Mouse (Mus musculus) MN1 (cell line): ENCODE measurements around the gene Kdm4b.

ENCODE experiments used
- DNase-seq: peaks from one replicate; pipeline ENCODE4 v3.0.0-alpha.2; 2016; ENCODE audit warnings: low spot score

Kdm4b gene

DNA sequence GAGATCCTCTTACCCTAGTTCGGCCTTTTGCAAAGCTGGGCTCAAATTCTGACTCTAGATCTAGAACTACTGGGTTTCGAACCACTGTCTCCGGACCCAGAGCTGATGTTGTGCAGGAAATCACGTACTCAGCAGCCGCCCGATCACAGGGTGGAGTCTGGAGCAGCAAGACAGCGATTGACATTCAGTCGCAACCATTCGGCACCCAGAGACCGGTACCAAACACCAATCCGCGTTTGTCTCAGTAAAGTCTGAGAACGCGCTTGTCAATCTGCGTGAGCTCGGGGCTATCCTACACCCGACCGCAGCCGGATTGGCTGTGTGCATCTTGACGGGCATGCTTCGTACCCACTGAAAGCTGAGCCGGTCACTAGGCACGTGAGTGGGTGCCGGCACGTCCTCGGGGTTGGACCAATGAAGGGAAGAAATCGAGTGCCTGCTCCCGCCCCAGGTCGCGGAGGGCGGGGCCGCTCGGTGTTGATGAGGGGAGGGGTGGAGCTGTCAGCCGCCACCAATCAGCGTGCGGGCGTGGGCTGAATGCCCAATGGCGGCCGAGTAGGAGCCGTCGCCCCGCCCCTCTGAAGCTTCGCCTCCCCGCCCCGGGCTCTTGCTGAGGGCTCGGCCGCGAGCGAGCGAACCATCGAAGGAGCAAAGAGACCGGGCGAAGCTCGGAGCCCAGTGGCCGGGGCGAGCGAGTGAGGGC lies at the start of gene Kdm4b:
Kdm4b (plus strand) TSS at position 613 of the 703 bp plus-strand sequence.
- peak; percentile 100 for DNase-seq

DNA sequence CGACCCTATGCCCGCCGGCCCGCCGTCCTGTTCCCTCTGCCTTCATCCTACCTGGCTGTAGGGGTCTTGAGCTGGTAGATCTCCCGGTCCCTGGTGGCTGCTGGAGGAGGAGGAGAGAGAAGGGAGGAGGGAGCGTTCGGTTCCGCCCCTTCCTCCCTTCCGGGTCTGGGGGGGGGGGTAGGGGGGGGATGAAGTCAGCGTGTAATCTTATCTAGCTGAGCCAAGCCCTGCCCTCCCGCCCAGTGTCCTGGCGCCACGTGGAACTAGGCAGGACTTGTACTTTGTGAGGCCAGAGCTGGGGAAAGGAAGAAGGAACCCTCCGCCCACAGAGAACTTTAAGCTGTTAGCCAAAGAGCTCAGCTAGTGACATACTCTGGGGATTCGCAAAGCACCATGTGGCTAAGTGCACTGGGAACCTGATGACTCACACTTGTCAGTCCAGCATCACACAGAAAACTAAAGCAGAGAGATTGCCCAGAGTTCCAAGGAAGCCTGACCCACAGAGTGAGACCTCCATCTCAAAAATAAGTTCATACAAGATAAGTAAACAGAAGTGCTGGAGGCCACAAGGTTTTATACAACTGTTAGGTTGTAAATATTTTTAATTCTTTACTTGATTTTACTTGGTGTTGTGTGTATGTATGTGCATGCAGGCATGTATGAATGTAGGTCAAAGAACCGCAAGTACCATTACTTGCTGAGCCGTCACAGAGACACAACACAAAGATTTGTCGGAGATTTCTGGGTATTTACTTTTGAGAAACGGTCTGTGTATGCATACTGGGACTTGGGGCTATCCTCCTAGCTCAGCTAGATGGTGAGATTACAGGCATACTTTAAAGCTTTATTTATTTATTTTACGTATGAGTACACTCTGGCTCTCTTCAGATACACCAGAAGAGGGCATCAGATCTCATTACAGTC lies 49.0 kb upstream of the Kdm4b start, which contains the start of gene Ticam1:
Ticam1 (minus strand) TSS at position 144 of the 924 bp plus-strand sequence.
- DNase-seq = peak; percentile 96

DNA sequence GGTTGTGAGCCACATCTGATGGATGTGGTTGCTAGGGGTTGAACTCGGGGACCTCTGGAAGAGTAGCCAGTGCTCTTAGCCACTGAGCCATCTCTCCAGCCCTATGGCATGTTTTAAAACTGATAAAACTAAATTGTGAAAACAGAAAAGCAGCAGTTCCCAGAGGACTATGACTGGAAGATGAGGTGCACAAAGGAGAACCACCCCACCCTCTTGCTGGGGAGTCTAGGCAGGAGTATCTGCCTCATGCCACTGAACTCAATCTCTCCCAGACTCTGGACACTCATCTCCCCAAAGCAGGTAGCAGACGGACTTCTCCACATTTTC lies 48.3 kb upstream of the Kdm4b start:
- no peak for DNase-seq

DNA sequence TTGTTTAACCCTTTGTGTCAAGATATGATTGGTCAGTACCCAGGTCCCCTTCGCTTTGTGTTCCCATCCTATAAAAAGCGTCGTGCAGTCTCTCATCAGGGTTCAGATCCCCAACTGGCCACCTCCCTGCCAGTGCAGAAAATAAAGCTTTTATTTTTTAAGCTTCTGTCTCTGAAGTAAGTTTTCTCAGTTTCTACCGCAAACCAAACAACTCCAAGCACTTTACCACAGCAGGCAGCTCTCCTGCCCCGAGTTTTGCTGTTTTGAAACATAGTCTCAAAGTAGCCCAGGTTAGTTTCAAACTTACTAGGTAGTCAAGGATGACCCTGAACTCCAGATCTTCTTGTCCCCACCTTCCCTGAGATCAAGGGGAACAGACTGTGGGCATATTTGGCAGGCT lies 47.5 kb upstream of the Kdm4b start:
- no peak for DNase-seq

DNA sequence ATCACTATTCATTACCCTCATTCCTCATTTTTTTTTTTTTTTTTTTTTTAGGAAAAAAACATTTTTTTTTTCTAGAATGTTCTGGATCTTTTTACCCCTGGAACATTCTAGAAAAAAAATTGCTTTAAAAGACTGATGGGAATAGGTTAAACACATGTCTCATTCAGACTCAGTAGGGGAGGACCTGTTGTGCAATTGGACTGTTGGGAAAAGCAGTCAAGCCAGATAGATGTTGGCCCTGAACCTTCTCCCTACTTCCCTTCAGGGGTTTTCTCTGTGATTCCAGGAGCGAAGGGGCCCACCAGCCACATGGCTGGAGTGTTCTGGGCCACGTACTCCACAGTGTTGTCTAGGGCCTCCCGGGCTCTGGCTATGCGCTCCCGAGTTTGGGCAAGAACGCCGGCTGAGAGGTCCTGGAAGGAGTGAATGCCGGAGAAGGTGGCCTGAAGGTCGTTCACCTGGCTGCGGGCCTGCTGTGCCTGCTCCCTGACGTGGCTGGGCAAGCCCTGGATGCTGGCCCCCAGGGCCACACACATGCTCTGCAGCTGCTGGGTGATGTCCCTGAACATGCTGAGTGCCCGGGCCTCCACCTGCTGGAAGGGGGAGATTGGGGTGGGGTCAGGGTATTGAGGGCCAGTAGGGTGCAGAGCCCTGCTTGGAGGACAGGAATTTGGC lies 46.2 kb upstream of the Kdm4b start:
- DNase-seq = no peak

DNA sequence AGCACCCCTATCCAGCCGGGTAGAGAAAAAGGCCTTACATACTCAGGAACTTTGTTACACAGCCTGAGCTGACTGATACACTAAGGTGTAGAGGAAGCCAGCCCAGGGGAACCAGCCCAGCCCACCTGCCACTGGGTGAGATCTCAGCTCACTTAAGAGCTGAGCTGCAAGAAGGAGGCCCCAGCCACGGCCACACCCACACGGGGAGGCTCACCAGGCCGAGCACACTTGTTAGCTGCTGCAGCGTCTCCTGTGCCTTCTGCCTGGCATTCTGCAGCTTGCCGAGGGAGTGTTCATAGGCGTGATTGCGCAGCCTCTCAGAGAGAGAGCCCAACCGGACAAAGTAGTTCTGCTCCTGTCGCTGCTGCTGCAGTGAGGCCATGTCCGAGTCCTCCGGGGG lies 44.7 kb upstream of the Kdm4b start:
- no peak for DNase-seq

DNA sequence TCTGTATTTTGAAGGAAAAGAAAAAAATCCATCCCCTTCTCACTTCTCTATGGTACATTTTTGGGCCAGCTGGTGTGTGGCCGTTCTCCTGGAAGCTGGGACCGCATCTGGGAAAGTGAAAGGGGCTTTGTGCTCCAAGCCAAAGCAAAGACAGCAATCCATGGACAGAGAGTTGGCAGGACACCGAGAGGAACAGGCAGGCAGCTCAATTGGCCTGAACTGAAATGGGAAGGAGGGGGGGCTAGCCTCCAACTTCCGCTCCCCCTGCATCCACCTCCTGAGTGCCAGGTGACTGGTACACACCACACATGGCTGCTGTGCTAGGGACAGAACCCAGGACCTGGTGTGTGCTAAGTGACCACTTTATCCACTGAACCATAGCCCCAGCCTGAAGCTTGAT lies 43.1 kb upstream of the Kdm4b start:
- DNase-seq = no peak

DNA sequence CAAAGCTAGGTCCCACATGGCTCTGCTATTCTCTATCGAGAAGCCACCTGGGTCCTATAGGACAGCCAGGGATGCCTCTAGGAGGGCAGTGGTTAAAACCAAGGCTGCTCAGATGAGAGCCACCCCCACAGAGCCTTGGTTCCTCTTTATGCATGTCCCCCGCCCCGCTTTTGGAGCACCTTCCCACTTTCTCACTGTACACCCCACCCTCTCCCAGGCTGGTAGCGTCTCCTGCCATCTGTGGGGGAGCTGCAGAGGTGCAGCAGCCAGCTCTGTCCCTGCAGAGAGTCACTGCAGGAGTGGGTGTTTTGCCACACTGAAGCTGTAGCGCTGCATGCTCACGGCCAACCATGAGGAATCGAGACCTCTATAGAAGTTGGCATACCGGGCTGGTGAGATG lies 42.5 kb upstream of the Kdm4b start:
- DNase-seq = no peak

DNA sequence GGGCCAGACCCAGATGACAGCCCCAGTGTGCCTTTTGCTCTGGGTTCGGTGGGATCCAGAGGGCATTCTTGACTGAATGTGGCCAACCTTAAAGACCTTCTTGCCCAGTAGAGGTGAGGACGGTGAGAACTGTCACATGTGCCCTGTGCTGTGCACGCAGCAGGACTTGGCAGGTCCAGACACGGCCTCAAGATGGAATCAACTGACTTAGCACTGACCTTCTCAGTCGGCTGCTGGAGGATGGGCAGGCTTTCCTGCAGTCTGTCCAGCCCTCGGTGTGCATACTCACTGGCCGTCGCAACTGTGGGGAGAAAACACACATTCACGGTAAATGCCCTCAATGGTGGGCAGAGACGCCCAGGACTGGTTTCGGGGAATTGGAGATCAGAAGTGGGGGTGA lies 39.9 kb upstream of the Kdm4b start:
- no peak for DNase-seq

DNA sequence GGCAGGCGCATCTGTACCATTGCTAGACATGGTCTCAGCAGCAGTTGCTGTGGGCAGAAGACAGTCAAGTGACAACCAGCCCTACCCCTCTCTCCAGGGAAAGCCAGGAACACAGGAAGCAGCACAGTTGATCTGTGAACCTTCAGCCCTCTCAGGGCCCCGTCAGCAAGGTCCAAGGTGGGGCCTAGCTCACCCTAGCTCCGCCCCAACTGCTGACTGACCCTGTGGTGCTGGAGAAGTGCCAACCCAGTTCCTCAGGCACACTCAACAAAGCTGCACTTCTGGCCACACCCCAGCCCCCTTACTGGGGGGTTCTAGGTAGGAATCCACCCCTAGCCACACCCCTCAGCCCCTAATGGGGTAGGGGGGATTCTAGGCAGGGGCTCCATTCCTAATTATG lies 38.0 kb upstream of the Kdm4b start:
- DNase-seq = peak; percentile 75

DNA sequence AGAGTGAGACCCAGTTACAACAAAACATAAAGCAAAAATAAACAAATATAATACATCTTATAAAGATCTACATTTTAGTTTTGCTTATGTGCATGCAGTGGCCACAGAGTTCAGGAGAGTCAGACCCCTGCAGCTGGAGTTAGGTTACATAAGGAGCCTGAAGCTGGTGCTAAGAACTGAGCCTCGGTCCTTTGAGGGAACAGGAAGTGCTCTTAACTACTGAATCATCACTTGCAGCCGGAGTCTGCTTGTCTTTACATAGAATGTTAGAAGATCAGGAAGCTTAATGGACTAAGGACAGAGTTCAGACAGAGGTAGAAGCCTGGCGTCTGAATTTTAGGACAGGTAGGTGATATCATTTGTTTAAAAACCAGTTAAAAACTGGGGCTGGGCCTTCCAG lies 37.0 kb upstream of the Kdm4b start:
- no peak for DNase-seq

DNA sequence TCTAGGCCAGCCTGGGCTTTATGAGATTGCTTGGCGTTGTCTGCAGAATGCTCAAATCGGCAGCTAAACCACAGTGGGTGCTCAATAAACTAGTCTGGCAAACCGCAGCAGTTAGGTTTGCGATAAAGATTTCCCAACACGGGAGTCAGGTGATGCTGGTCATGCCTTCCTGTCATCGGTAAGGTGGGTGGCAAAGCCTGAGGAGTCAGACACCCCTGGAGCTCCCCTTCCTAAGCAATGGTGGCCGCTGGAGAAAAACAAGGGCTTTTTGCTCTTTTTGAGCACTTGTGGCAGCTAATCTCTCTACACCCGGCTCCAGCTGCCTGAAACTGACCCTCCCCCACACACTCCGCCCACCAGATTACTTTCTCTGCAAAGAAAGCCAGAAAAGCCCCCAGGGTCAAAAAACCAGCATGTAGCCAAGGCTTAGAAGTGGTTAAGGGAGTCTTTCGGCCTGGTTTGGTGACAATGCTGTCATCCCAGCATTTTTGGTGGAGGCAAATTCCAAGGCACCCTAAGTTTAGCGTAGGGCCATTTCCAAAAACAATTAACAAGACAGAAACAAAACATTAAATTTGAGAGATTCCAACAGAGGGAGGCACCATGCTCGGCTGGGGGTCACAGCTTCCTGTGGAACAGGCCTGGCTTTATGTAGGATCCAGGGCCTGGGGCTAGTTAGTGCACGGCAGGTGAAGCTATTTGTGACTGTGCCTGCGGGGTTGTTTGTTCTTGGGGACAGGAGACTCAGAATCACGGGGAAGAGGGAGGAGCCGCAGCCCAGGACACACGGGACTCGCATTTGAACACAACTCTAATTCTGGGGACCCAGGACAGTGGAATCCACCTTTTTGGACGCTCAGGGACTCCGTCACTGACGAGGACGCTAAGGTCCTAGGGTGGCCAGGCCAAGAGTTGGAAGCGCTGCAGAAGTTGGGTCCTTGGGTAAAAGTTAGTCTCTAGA lies 36.2 kb upstream of the Kdm4b start:
- peak; percentile 47 for DNase-seq

DNA sequence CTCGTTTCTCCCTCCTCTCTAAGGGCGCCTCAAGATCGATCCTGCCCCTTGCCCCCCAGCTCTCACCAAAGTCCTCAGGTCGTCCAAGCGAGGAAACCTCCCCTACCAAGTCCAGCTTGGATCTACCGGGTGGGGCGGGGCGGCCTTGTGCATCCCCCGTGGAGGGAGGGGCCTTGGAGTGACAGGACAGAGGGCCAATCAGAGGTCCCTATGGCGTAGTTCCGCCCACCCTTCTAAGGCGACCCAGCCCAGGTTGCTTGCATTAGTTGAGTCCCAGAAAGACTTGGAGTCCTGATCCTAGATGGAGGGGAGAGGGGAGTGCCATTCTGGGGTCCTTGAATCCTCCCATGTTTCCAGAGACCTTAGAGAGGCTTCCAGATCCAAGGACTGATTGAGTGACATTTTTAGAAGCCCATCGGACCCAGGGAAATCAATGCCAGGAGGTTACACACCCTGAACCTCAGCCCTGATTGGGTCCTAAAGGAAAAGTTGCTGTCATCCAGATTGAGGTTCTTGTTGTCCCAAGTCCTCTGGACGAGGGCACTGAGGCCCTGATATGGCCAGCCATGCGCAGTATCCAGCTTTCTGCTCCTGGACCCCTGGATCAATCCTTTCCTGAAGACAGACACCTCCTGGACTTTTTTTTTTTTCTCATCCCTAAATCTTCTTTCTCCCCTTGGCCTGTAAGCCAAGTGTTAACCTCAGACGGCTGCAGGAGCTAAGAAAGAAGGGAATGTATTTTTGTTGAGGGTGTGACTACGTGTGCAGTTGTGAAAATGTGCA lies 35.3 kb upstream of the Kdm4b start:
- peak; percentile 97 for DNase-seq

DNA sequence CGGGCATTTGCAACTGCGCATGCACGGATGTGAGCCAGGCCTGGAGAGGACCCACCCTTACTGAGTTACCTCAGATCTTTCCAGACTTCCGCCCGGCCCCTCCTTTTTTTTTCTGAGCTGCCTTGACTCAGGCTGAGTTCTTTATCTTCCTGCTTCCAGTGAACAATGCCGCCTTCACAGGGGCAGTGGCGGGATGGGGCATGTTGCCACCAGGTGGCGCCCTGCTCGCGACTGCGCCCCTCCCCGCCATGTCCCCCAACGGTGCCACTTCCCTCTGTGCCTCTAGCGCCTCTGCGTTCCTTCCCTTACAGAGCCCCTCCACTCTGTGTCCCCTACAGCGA lies 34.7 kb upstream of the Kdm4b start:
- DNase-seq = peak; percentile 97

DNA sequence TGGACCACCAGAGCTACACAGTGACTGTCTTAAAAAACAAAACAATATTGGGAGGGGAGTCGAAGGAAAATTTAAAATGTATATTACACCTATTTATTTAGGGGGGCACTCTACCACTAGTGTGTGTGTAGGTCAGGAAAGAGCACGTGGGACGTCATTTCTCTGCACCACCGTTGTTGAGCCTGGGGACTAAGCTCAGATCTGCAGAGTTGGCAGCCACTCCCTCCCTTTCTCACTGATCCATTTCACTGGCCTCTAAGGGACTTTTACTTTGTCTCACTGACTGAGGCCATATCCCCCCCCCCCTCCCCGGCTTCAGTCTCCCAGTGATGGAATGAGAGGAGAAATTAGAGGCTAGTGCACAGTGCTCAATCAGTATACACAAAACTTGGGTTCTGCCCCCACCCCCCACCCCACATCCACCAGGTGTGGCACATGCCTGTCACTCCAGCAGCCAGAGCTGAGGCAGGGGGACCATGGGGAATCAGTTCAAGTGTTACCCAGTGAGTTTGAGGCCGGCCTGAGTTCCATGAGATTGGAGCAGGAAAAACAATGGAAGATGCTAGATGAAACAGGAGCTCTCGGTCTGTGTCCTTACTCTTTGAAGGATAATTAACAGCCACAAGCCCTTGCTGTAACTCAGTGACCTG lies 33.9 kb upstream of the Kdm4b start:
- DNase-seq = no peak

DNA sequence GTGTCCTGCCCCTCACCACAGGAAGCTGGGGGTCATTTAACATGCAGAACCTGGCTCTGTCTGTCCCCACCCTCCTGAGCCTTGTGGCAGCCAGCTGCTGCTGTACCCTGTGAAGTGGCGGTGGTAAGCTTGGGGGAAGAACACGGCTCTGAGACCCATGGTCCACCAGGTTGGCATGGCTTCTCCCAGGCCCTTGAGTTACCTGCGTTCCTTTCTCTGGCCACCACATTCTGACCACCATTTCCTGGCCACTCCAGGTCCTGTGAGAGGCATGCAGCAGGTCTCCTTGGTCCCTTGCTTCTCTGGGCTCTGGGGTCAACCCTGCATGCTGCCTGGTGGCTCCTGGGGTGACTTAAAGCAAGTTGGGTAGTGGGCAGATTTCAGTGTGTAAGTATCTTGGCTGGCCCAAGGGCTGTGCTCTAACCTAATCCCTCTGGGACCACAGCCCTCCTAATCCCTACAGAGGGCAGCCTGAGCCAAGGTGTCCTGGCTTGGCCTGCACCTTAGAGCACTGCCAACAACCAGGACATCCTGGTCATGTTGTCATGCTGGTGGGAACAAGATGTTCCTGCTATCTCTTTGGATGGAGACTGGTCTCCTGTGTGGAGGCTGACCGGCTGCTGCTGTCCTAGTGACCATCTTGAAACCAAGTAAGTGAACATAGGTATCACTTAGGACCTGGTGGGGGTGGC lies 33.2 kb upstream of the Kdm4b start, which contains the start of gene Plin3:
Plin3 (minus strand) TSS at position 343 of the 692 bp plus-strand sequence.
- no peak for DNase-seq

DNA sequence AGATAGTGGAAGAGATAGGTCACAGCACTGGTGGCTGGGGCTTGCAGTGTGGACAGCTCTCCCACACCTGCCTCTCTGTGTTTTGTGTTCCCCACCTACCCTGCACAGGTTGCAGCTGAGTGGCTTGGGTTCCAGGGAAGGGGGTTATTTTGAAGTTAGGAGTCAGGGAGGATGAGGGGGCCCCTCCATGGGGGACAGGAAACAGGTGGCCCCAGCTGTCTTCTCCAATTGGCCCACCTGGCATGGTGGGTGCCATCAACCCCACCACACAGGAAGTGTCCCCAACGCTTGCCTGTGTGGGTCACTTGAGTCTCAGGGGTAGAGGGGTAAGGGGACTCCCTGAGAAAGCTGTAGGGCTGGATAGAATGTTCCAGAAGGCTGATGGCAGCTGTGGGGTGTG lies 32.6 kb upstream of the Kdm4b start:
- no peak for DNase-seq

DNA sequence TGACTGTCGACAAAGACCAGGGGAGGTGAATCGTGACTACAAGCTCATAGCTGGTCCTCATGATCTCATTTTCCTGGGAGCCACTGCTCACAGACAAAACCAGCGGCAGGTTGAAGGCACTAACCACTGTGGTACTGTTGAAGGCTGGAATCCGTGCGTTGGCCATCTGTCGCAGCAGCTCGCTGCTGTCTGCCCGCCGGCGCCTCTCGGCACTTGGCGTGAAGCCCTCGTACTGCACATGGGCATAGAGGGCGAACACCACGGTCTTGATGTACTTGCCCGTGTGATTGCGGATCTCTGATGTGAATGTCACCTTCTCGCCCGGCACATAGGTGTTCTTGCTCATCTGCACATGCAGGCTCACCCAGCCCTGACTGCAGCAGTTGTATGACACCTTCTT lies 31.6 kb upstream of the Kdm4b start:
- no peak for DNase-seq

DNA sequence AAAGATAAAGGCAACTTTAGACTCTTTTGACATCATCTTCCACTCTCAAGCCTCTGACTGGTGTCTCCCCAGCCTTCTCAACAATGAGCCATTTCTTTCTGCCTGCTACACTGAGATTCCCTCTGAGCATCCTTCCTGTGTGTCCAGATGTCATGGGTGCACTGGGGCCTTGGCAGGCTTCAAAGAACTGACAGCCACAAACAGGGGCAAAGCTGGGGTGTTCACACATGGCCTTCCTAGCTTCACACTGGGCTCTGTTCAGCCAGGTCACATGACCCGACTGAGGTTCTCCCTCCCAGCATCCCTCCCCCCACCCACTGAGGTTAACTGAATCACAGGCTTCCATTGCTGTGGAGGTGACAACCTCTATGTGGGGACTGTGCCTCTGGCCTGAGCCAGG lies 29.7 kb upstream of the Kdm4b start:
- DNase-seq = no peak

DNA sequence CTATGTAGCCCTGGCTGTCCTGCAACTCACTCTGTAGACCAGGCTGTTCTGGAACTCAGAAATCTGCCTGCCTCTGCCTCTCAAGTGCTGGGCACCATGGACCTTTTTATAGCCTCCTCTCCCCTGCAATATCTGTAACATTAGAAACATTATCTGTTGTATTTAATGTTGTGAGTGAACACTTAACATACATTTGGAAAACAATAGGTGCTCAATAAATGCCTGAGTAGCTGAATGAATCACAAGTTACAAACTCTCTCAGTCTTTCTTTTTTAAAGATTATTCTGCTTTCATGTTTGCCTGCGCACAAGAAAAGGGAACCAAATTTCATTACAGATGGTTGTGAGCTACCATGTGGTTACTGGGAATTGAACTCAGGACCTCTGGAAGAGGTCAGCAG lies 27.6 kb upstream of the Kdm4b start:
- no peak for DNase-seq
